Mouse (Mus musculus): ENCODE results near the gene Cxcl5. TPM values are rescaled to one million over a fixed set of nuclear protein-coding genes. Genes with fewer than 3 reads are reported as not detected.

Gene Cxcl5
- polyA plus RNA-seq (2012): not detected in 2 replicates

DNA sequence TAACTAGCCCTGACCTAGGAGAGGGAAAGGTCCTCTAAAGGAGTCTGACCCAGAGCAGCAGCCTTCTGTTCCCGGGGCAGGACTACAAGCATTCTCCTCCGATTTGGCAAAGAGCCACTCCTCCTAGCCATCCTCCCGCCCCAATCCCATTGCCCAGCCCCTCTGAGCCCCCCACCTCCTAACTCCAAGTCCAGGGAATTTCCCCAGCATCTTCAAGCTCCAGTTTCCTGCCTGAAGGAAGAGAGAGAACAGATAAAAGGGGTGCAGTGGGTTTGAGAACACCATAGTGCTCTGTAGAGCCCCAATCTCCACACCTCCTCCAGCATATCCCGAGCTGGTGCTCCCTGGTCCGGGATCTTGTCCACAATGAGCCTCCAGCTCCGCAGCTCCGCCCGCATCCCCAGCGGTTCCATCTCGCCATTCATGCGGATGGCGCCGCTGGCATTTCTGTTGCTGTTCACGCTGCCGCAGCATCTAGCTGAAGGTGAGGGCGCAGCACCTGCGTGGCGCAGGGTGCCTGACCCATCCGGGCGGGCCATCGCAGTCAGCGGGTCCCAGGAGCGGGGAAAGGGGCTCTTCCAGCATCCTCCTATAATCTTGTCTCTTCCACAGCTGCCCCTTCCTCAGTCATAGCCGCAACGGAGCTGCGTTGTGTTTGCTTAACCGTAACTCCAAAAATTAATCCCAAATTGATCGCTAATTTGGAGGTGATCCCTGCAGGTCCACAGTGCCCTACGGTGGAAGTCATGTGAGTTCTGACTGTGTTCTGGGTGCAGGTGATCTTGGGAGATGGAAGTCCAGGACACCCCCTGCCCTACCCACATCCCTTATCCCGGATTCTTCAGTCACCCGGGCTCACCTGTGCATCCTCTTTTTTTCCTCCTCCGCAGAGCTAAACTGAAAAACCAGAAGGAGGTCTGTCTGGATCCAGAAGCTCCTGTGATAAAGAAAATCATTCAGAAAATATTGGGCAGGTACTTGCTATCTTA lies at the start of gene Cxcl5:
TSS of gene Cxcl5 (plus strand) at position 284 of the 989 bp plus-strand sequence.
- H3K27me3 ChIP-seq (ENCODE audit: control insufficient read depth): peaks cover 11% of the 10 kb centered on the region
- no peaks in the 10 kb centered on the region for H3K9me3 ChIP-seq (ENCODE audit: control insufficient read depth, low read length)
- H3K36me3 ChIP-seq (ENCODE audit: control insufficient read depth): no peaks in the 10 kb centered on the region
- H3K4me1 ChIP-seq (ENCODE audit: control insufficient read depth): no peaks in the 10 kb centered on the region
- TF ChIP-seq GATA1 (IDR thresholded peaks at IDR 0.05; ENCODE audit: low read length) (no peak), TAL1 (IDR thresholded peaks at IDR 0.05; ENCODE audit: low read length) (no peak)
- no peak within 1 kb of the TSS for H3K4me3 ChIP-seq (replicated peaks)

GRCm38 (mm10) chr5:90711409-90711808 lies 47.8 kb upstream of the Cxcl5 start:
- H3K36me3 ChIP-seq (ENCODE audit: control insufficient read depth): no peaks in the 10 kb centered on the region
- H3K9me3 ChIP-seq (ENCODE audit: control insufficient read depth, low read length): no peaks in the 10 kb centered on the region
- H3K4me3 ChIP-seq (replicated peaks): no peak overlapping the region
- TF ChIP-seq TAL1 (IDR thresholded peaks at IDR 0.05; ENCODE audit: low read length): no peak
- TF ChIP-seq GATA1 (IDR thresholded peaks at IDR 0.05; ENCODE audit: low read length): no peak
- H3K4me1 ChIP-seq (ENCODE audit: control insufficient read depth): no peaks in the 10 kb centered on the region
- H3K27me3 ChIP-seq (ENCODE audit: control insufficient read depth): no peaks in the 10 kb centered on the region

- no peaks in the 10 kb centered on the region for H3K4me1 ChIP-seq (ENCODE audit: control insufficient read depth)
- TF ChIP-seq TAL1 (IDR thresholded peaks at IDR 0.05; ENCODE audit: low read length): no peak
- TF ChIP-seq GATA1 (IDR thresholded peaks at IDR 0.05; ENCODE audit: low read length): no peak
- H3K4me3 ChIP-seq (replicated peaks): no peak overlapping the region
- H3K36me3 ChIP-seq (ENCODE audit: control insufficient read depth): no peaks in the 10 kb centered on the region
- no peaks in the 10 kb centered on the region for H3K27me3 ChIP-seq (ENCODE audit: control insufficient read depth)
- no peaks in the 10 kb centered on the region for H3K9me3 ChIP-seq (ENCODE audit: control insufficient read depth, low read length)
These were observed 41.2 kb upstream of the Cxcl5 start for GRCm38 (mm10) chr5:90717937-90718336.

GRCm38 (mm10) chr5:90722656-90723055 lies 36.5 kb upstream of the Cxcl5 start:
- H3K4me3 ChIP-seq (replicated peaks): no peak overlapping the region
- no peaks in the 10 kb centered on the region for H3K9me3 ChIP-seq (ENCODE audit: control insufficient read depth, low read length)
- no peaks in the 10 kb centered on the region for H3K36me3 ChIP-seq (ENCODE audit: control insufficient read depth)
- no peak for TF ChIP-seq GATA1 (IDR thresholded peaks at IDR 0.05; ENCODE audit: low read length)
- TF ChIP-seq TAL1 (IDR thresholded peaks at IDR 0.05; ENCODE audit: low read length): no peak
- H3K27me3 ChIP-seq (ENCODE audit: control insufficient read depth): no peaks in the 10 kb centered on the region
- no peaks in the 10 kb centered on the region for H3K4me1 ChIP-seq (ENCODE audit: control insufficient read depth)

DNA sequence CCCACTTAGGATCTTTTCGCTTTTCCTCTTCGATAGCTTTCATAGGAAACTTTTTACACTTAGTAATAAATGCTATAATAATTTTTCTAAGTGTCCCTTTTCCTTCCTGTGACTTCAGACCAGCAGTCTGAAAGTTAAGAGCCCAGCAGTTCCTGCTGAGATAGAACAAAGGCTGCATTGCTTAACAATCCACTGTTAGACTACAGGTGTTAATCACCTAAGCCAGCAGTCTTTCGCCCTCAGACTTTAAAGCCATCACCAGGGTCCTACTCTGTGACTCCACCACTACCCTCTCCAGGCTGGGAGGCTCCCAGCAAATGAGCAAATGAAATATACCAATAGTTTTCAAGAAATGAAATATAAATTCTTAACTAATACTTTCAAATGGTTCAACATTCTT lies 30.9 kb upstream of the Cxcl5 start:
- no peak for TF ChIP-seq GATA1 (IDR thresholded peaks at IDR 0.05; ENCODE audit: low read length)
- Histone ChIP-seq H3K27me3 (ENCODE audit: control insufficient read depth) (no peaks in the 10 kb centered on the region), H3K4me3 (replicated peaks) (no peak overlapping the region), H3K9me3 (ENCODE audit: control insufficient read depth, low read length) (no peaks in the 10 kb centered on the region), H3K36me3 (ENCODE audit: control insufficient read depth) (no peaks in the 10 kb centered on the region), H3K4me1 (ENCODE audit: control insufficient read depth) (no peaks in the 10 kb centered on the region)

GRCm38 (mm10) chr5:90731480-90731879 lies 27.7 kb upstream of the Cxcl5 start:
- TF ChIP-seq TAL1 (IDR thresholded peaks at IDR 0.05; ENCODE audit: low read length): no peak
- H3K27me3 ChIP-seq (ENCODE audit: control insufficient read depth): no peaks in the 10 kb centered on the region
- H3K4me3 ChIP-seq (replicated peaks): no peak overlapping the region
- H3K4me1 ChIP-seq (ENCODE audit: control insufficient read depth): no peaks in the 10 kb centered on the region
- H3K9me3 ChIP-seq (ENCODE audit: control insufficient read depth, low read length): no peaks in the 10 kb centered on the region
- H3K36me3 ChIP-seq (ENCODE audit: control insufficient read depth): no peaks in the 10 kb centered on the region

DNA sequence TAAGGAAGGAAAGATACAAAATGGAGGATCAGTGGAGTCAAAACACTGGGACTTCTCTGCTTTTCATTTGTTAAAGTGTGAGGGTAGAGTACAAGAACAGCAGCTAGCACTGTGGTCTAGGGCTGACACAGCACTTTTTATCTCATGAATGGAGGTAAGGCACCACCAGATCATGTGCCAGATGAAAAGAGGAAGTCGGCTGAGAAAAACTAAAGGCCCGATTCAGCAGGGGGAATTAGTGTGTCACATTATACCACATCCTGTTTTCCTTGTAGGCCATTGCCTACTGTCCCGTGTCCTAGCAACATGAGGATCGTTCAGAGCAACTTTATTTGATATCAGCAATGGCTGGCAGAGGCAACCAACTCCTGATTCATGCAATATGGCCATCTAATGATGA lies 17.1 kb upstream of the Cxcl5 start:
- H3K36me3 ChIP-seq (ENCODE audit: control insufficient read depth): no peaks in the 10 kb centered on the region
- TF ChIP-seq GATA1 (IDR thresholded peaks at IDR 0.05; ENCODE audit: low read length): no peak
- no peak for TF ChIP-seq TAL1 (IDR thresholded peaks at IDR 0.05; ENCODE audit: low read length)
- H3K27me3 ChIP-seq (ENCODE audit: control insufficient read depth): no peaks in the 10 kb centered on the region
- H3K4me1 ChIP-seq (ENCODE audit: control insufficient read depth): no peaks in the 10 kb centered on the region
- H3K9me3 ChIP-seq (ENCODE audit: control insufficient read depth, low read length): no peaks in the 10 kb centered on the region
- H3K4me3 ChIP-seq (replicated peaks): no peak overlapping the region

DNA sequence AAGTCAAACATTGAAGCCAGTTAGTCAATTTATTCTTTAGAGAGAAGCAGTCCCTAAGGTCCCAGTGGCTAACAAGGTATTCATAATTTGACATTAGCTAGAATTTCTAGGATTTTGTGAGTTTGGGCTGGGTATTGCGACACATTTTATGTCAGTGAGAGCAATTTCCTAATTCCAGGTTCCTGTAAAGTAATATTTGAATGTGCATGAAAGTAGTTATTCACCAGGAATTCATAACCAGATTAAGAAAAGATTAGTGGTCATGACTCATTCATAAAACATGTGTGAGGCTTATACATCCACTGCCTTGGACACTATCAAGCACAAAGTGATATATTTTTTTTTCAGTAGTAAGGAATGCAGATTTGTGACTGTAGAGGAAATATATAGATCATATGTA lies 5.2 kb upstream of the Cxcl5 start:
- Histone ChIP-seq H3K4me1 (ENCODE audit: control insufficient read depth) (no peaks in the 10 kb centered on the region), H3K36me3 (ENCODE audit: control insufficient read depth) (no peaks in the 10 kb centered on the region), H3K27me3 (ENCODE audit: control insufficient read depth) (peaks cover 1% of the 10 kb centered on the region), H3K9me3 (ENCODE audit: control insufficient read depth, low read length) (no peaks in the 10 kb centered on the region), H3K4me3 (replicated peaks) (no peak overlapping the region)
- no peak for TF ChIP-seq TAL1 (IDR thresholded peaks at IDR 0.05; ENCODE audit: low read length)
- TF ChIP-seq GATA1 (IDR thresholded peaks at IDR 0.05; ENCODE audit: low read length): no peak

DNA sequence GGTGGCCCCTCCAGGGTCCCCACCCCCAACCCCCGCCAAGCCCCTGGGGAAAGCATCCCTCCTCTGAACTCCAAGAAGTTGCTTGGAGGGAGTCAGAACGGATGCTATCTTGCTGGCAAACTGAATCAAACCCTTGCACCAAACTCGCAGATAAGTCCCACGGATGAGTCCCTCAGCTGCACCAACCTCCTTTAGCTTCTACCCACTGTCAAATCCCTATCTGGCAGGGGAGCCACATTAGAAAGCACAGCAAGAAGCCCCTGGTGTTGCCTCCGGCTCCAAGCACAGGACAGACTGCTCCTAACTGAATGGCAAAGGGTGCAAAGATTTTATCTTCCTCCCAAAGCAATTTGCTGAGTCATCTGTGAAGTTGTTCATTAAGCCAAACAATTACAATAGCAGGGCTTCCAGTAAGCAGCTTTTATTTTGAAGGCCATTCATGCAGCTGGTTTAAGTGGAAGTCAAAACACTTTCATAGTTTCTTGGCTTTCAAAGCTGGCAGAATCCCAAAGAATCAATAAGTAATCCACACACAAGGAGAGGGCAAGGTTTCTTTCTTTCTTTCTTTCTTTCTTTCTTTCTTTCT lies 1.0 kb upstream of the Cxcl5 start:
- no peaks in the 10 kb centered on the region for H3K36me3 ChIP-seq (ENCODE audit: control insufficient read depth)
- no peak overlapping the region for H3K4me3 ChIP-seq (replicated peaks)
- TF ChIP-seq GATA1 (IDR thresholded peaks at IDR 0.05; ENCODE audit: low read length): no peak
- TF ChIP-seq TAL1 (IDR thresholded peaks at IDR 0.05; ENCODE audit: low read length): no peak
- peaks cover 11% of the 10 kb centered on the region for H3K27me3 ChIP-seq (ENCODE audit: control insufficient read depth)
- H3K9me3 ChIP-seq (ENCODE audit: control insufficient read depth, low read length): no peaks in the 10 kb centered on the region
- H3K4me1 ChIP-seq (ENCODE audit: control insufficient read depth): no peaks in the 10 kb centered on the region
